Mouse (Mus musculus): ENCODE measurements at regions not wholly inside any gene's neighbourhood (a gene's known extent, or its start where the extent isn't known, plus 50 kb on each side); places are given as distances from the start of the nearest gene placed in this dataset.

GRCm38 (mm10) chr6:133904501-133904900 is 50.9 kb upstream of the Kap start:
- Histone ChIP-seq H3K4me1 (replicated peaks; ENCODE audit: control insufficient read depth, insufficient read depth, low read length) (no peaks in the 10 kb centered on the region), H3K4me3 (ENCODE audit: low read depth, low read length) (no peak overlapping the region), H3K36me3 (ENCODE audit: control insufficient read depth, insufficient read depth, low read length) (no peaks in the 10 kb centered on the region), H3K9ac (ENCODE audit: low read depth, low read length) (no peak overlapping the region), H3K27ac (ENCODE audit: low read depth, low read length) (no peak overlapping the region), H3K4me2 (replicated peaks; ENCODE audit: low read depth, low read length) (no peak overlapping the region), H3K9me3 (ENCODE audit: control insufficient read depth, low read length) (no peaks in the 10 kb centered on the region), H3K27me3 (ENCODE audit: control insufficient read depth, insufficient read depth, low read length) (no peaks in the 10 kb centered on the region)
- WGBS: 37% methylated on average over 5 of the region's 5 CpGs
- peak; percentile 45 for DNase-seq (ENCODE audit: low spot score)
- no peak for ATAC-seq (ENCODE audit: low FRiP score)

GRCm38 (mm10) chr6:133934667-133935066 is 81.1 kb upstream of the Kap start:
- H3K4me3 ChIP-seq (ENCODE audit: low read depth, low read length): no peak overlapping the region
- WGBS: 88% methylated on average over 7 of the region's 7 CpGs
- ATAC-seq (ENCODE audit: low FRiP score) (no peak), DNase-seq (ENCODE audit: low spot score) (no peak)
- no peaks in the 10 kb centered on the region for H3K36me3 ChIP-seq (ENCODE audit: control insufficient read depth, insufficient read depth, low read length)
- no peak overlapping the region for H3K27ac ChIP-seq (ENCODE audit: low read depth, low read length)
- H3K9me3 ChIP-seq (ENCODE audit: control insufficient read depth, low read length): no peaks in the 10 kb centered on the region
- H3K9ac ChIP-seq (ENCODE audit: low read depth, low read length): no peak overlapping the region
- no peaks in the 10 kb centered on the region for H3K27me3 ChIP-seq (ENCODE audit: control insufficient read depth, insufficient read depth, low read length)
- H3K4me1 ChIP-seq (replicated peaks; ENCODE audit: control insufficient read depth, insufficient read depth, low read length): no peaks in the 10 kb centered on the region
- H3K4me2 ChIP-seq (replicated peaks; ENCODE audit: low read depth, low read length): no peak overlapping the region

- Histone ChIP-seq H3K4me3 (ENCODE audit: low read depth, low read length) (no peak overlapping the region), H3K4me1 (replicated peaks; ENCODE audit: control insufficient read depth, insufficient read depth, low read length) (no peaks in the 10 kb centered on the region), H3K27ac (ENCODE audit: low read depth, low read length) (no peak overlapping the region), H3K4me2 (replicated peaks; ENCODE audit: low read depth, low read length) (no peak overlapping the region), H3K36me3 (ENCODE audit: control insufficient read depth, insufficient read depth, low read length) (no peaks in the 10 kb centered on the region), H3K9ac (ENCODE audit: low read depth, low read length) (no peak overlapping the region), H3K27me3 (ENCODE audit: control insufficient read depth, insufficient read depth, low read length) (no peaks in the 10 kb centered on the region), H3K9me3 (ENCODE audit: control insufficient read depth, low read length) (no peaks in the 10 kb centered on the region)
- ATAC-seq (ENCODE audit: low FRiP score): no peak
- whole genome bisulfite sequencing: 94% methylated on average over 2 of the region's 2 CpGs
- DNase-seq (ENCODE audit: low spot score): no peak
These were observed 82.1 kb upstream of the Kap start for GRCm38 (mm10) chr6:133935671-133936070.

GRCm38 (mm10) chr6:133959902-133960634 is 75.4 kb upstream of the Etv6 start:
- Histone ChIP-seq H3K9me3 (ENCODE audit: control insufficient read depth, low read length) (no peaks in the 10 kb centered on the region), H3K4me1 (replicated peaks; ENCODE audit: control insufficient read depth, insufficient read depth, low read length) (no peaks in the 10 kb centered on the region), H3K27ac (ENCODE audit: low read depth, low read length) (no peak overlapping the region), H3K9ac (ENCODE audit: low read depth, low read length) (no peak overlapping the region), H3K36me3 (ENCODE audit: control insufficient read depth, insufficient read depth, low read length) (no peaks in the 10 kb centered on the region), H3K4me2 (replicated peaks; ENCODE audit: low read depth, low read length) (no peak overlapping the region), H3K27me3 (ENCODE audit: control insufficient read depth, insufficient read depth, low read length) (no peaks in the 10 kb centered on the region), H3K4me3 (ENCODE audit: low read depth, low read length) (no peak overlapping the region)
- DNase-seq (ENCODE audit: low spot score) (no peak), ATAC-seq (ENCODE audit: low FRiP score) (no peak)
- WGBS: 87% methylated on average over 11 of the region's 11 CpGs

GRCm38 (mm10) chr6:133960713-133961112 is 74.8 kb upstream of the Etv6 start:
- H3K9me3 ChIP-seq (ENCODE audit: control insufficient read depth, low read length): no peaks in the 10 kb centered on the region
- DNase-seq (ENCODE audit: low spot score): peak; percentile 81
- no peaks in the 10 kb centered on the region for H3K36me3 ChIP-seq (ENCODE audit: control insufficient read depth, insufficient read depth, low read length)
- H3K4me2 ChIP-seq (replicated peaks; ENCODE audit: low read depth, low read length): no peak overlapping the region
- no peak overlapping the region for H3K4me3 ChIP-seq (ENCODE audit: low read depth, low read length)
- H3K27me3 ChIP-seq (ENCODE audit: control insufficient read depth, insufficient read depth, low read length): no peaks in the 10 kb centered on the region
- H3K27ac ChIP-seq (ENCODE audit: low read depth, low read length): no peak overlapping the region
- 27% methylated on average over 7 of the region's 7 CpGs for WGBS
- no peaks in the 10 kb centered on the region for H3K4me1 ChIP-seq (replicated peaks; ENCODE audit: control insufficient read depth, insufficient read depth, low read length)
- ATAC-seq (ENCODE audit: low FRiP score): peak; percentile 78
- H3K9ac ChIP-seq (ENCODE audit: low read depth, low read length): no peak overlapping the region

- no peak for DNase-seq (ENCODE audit: low spot score)
- no peak for ATAC-seq (ENCODE audit: low FRiP score)
- H3K4me2 ChIP-seq (replicated peaks; ENCODE audit: low read depth, low read length): no peak overlapping the region
- no peaks in the 10 kb centered on the region for H3K36me3 ChIP-seq (ENCODE audit: control insufficient read depth, insufficient read depth, low read length)
- H3K9ac ChIP-seq (ENCODE audit: low read depth, low read length): no peak overlapping the region
- H3K27ac ChIP-seq (ENCODE audit: low read depth, low read length): no peak overlapping the region
- H3K9me3 ChIP-seq (ENCODE audit: control insufficient read depth, low read length): no peaks in the 10 kb centered on the region
- WGBS: 72% methylated on average over 5 of the region's 5 CpGs
- H3K4me1 ChIP-seq (replicated peaks; ENCODE audit: control insufficient read depth, insufficient read depth, low read length): no peaks in the 10 kb centered on the region
- H3K27me3 ChIP-seq (ENCODE audit: control insufficient read depth, insufficient read depth, low read length): no peaks in the 10 kb centered on the region
- H3K4me3 ChIP-seq (ENCODE audit: low read depth, low read length): no peak overlapping the region
These were observed 72.9 kb upstream of the Etv6 start for GRCm38 (mm10) chr6:133962641-133963040.

- Histone ChIP-seq H3K9ac (ENCODE audit: low read depth, low read length) (no peak overlapping the region), H3K9me3 (ENCODE audit: control insufficient read depth, low read length) (no peaks in the 10 kb centered on the region), H3K27ac (ENCODE audit: low read depth, low read length) (no peak overlapping the region), H3K27me3 (ENCODE audit: control insufficient read depth, insufficient read depth, low read length) (no peaks in the 10 kb centered on the region), H3K36me3 (ENCODE audit: control insufficient read depth, insufficient read depth, low read length) (no peaks in the 10 kb centered on the region), H3K4me2 (replicated peaks; ENCODE audit: low read depth, low read length) (no peak overlapping the region), H3K4me3 (ENCODE audit: low read depth, low read length) (no peak overlapping the region), H3K4me1 (replicated peaks; ENCODE audit: control insufficient read depth, insufficient read depth, low read length) (no peaks in the 10 kb centered on the region)
- 76% methylated on average over 6 of the region's 6 CpGs for WGBS
- no peak for DNase-seq (ENCODE audit: low spot score)
- ATAC-seq (ENCODE audit: low FRiP score): no peak
These were observed 72.2 kb upstream of the Etv6 start for GRCm38 (mm10) chr6:133963264-133963663.

GRCm38 (mm10) chr6:133967286-133967685 is 68.2 kb upstream of the Etv6 start:
- Histone ChIP-seq H3K36me3 (ENCODE audit: control insufficient read depth, insufficient read depth, low read length) (no peaks in the 10 kb centered on the region), H3K4me2 (replicated peaks; ENCODE audit: low read depth, low read length) (no peak overlapping the region), H3K9ac (ENCODE audit: low read depth, low read length) (no peak overlapping the region), H3K27me3 (ENCODE audit: control insufficient read depth, insufficient read depth, low read length) (no peaks in the 10 kb centered on the region), H3K9me3 (ENCODE audit: control insufficient read depth, low read length) (no peaks in the 10 kb centered on the region), H3K4me1 (replicated peaks; ENCODE audit: control insufficient read depth, insufficient read depth, low read length) (no peaks in the 10 kb centered on the region), H3K27ac (ENCODE audit: low read depth, low read length) (no peak overlapping the region), H3K4me3 (ENCODE audit: low read depth, low read length) (no peak overlapping the region)
- WGBS: 90% methylated on average over 3 of the region's 3 CpGs
- no peak for ATAC-seq (ENCODE audit: low FRiP score)
- DNase-seq (ENCODE audit: low spot score): no peak

- Histone ChIP-seq H3K4me3 (ENCODE audit: low read depth, low read length) (no peak overlapping the region), H3K4me2 (replicated peaks; ENCODE audit: low read depth, low read length) (no peak overlapping the region), H3K9ac (ENCODE audit: low read depth, low read length) (no peak overlapping the region), H3K27ac (ENCODE audit: low read depth, low read length) (no peak overlapping the region), H3K4me1 (replicated peaks; ENCODE audit: control insufficient read depth, insufficient read depth, low read length) (no peaks in the 10 kb centered on the region), H3K36me3 (ENCODE audit: control insufficient read depth, insufficient read depth, low read length) (no peaks in the 10 kb centered on the region), H3K9me3 (ENCODE audit: control insufficient read depth, low read length) (no peaks in the 10 kb centered on the region), H3K27me3 (ENCODE audit: control insufficient read depth, insufficient read depth, low read length) (no peaks in the 10 kb centered on the region)
- no peak for ATAC-seq (ENCODE audit: low FRiP score)
- DNase-seq (ENCODE audit: low spot score): no peak
- 77% methylated on average over 6 of the region's 6 CpGs for WGBS
These were observed 63.3 kb upstream of the Etv6 start for GRCm38 (mm10) chr6:133972054-133972705.
